ENCODE assay signal across 9 mouse cellular contexts in genomic region chr5:136442238-136443187, GRCm38 (mm10).
DNase-seq lines count a peak whose midpoint lies in the region; ATAC-seq lines count a peak whose summit lies in the region.
"Had no signal": no experiment of that assay in that cellular context is flagged by ENCODE, and none has a peak within 500 bp of the region (broad histone marks: within the 10 kb centered on the region; RNA-seq: fewer than 3 reads in every experiment).

No protein-coding gene starts in this region.

- peak; percentile 30 to 38 for DNase-seq in cerebellum, postnatal 25 days
- DNase-seq in cerebellum, adult 11 months = no peak
- DNase-seq in spleen, adult 12 weeks (ENCODE audit: low spot score) = peak; percentile 11
- DNase-seq in spleen, postnatal 4 days (ENCODE audit: low spot score in 2 of 2) = no peak
- DNase-seq in kidney, postnatal 36 days = peak; percentile 74
- DNase-seq in right cerebral cortex, postnatal 14 days = no peak
- DNase-seq in T-cell, adult 2 months (ENCODE audit: low spot score) = no peak
- DNase-seq: liver, embryonic 13.5 days had no signal

- no peak for ATAC-seq in megakaryocyte progenitor cell, adult 5-6 weeks (replicated peaks; ENCODE audit: poor library complexity)

Comparison
In these comparisons a context has a peak if more than half of its experiments do, and no peak if none do; other contexts are left out.
1. DNase-seq: peak in cerebellum, postnatal 25 days (2 of 2), spleen, adult 12 weeks (single experiment) and kidney, postnatal 36 days (2 of 2); none in cerebellum, adult 11 months (single experiment), spleen, postnatal 4 days (0 of 2), right cerebral cortex, postnatal 14 days (single experiment) and T-cell, adult 2 months (single experiment).